Mouse (Mus musculus): ENCODE data around the gene Clec2d. TPM values are rescaled to one million over a fixed set of nuclear protein-coding genes. Genes with fewer than 3 reads are reported as not detected.

Gene Clec2d
- total and polyA plus RNA-seq, 3 experiments = 0.50 to 2.8 TPM; not detected in 1

DNA sequence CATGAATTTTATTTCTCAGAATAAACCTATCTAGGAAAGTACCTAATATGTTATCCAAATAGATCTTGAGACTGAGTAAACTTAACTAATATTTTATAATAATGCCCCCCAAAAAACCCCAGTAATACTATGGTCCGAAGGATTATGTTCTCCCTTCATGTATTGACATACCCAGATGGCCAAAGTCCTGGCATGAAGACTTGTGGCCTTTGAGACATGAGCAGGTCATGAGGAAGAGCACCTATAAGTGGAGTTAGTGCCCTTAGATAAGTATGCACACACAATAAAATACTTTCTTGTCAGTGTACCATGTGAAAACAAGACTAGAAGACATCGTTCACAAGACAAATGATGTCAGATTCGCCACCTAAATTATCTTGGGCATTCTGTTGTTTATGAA is 24.4 kb downstream of the Clec2d start:
- no peak for TF ChIP-seq CHD1 (IDR thresholded peaks at IDR 0.05; ENCODE audit: low read depth, low read length)
- no peak for TF ChIP-seq MEF2A (IDR thresholded peaks at IDR 0.05; ENCODE audit: extremely low read depth, insufficient replicate concordance, low read depth, low read length, poor library complexity, severe bottlenecking)
- TF ChIP-seq MYB (IDR thresholded peaks at IDR 0.05; ENCODE audit: low read depth, low read length) = no peak
- TF ChIP-seq MAZ (IDR thresholded peaks at IDR 0.05; ENCODE audit: low read depth, low read length) = no peak
- no peak for TF ChIP-seq ELF1 (IDR thresholded peaks at IDR 0.05; ENCODE audit: low read depth, low read length)
- no peak for DNase-seq (ENCODE audit: low read depth, low spot score)
- H3K27me3 ChIP-seq (ENCODE audit: control insufficient read depth in 1 of 2, insufficient read depth in 2 of 2, low read length in 2 of 2) = no peaks in the 10 kb centered on the region
- H3K36me3 ChIP-seq (ENCODE audit: control insufficient read depth in 1 of 2, insufficient read depth in 2 of 2, low read length in 2 of 2) = peaks cover 0 to 2% of the 10 kb centered on the region in 2 experiments; a peak in 2 of 4 replicates
- H3K79me2 ChIP-seq (ENCODE audit: control insufficient read depth, insufficient read depth, low read length, poor library complexity) = no peaks in the 10 kb centered on the region
- peaks cover 4% of the 10 kb centered on the region; the same call in 1 of the 2 replicates for H3K9me3 ChIP-seq (replicated peaks; ENCODE audit: insufficient read depth, low read length)
- H3K9ac ChIP-seq (ENCODE audit: control insufficient read depth, low read depth, low read length, poor library complexity, severe bottlenecking) = no peak overlapping the region
- H3K4me1 ChIP-seq (ENCODE audit: control insufficient read depth in 1 of 2, insufficient read depth in 2 of 2, low read length in 2 of 2) = no peaks in the 10 kb centered on the region; a peak in 1 of 4 replicates
- H3K27ac ChIP-seq (ENCODE audit: control insufficient read depth, low read depth, low read length) = no peak overlapping the region
- no peak overlapping the region for H3K4me3 ChIP-seq (ENCODE audit: control insufficient read depth in 1 of 2, insufficient read depth in 1 of 2, low read depth in 2 of 2, low read length in 2 of 2)

- no peaks in the 10 kb centered on the region for H3K9me3 ChIP-seq (replicated peaks; ENCODE audit: insufficient read depth, low read length)
- H3K27me3 ChIP-seq (ENCODE audit: control insufficient read depth in 1 of 2, insufficient read depth in 2 of 2, low read length in 2 of 2) = no peaks in the 10 kb centered on the region
- H3K9ac ChIP-seq (ENCODE audit: control insufficient read depth, low read depth, low read length, poor library complexity, severe bottlenecking) = no peak overlapping the region
- TF ChIP-seq ZNF384 (IDR thresholded peaks at IDR 0.05; ENCODE audit: low read depth, low read length) (no peak), MAFK (IDR thresholded peaks at IDR 0.05; ENCODE audit: borderline replicate concordance, low read depth, low read length) (no peak), NELFE (IDR thresholded peaks at IDR 0.05; ENCODE audit: low read depth, low read length) (peak; percentile 23; the same call in 1 of the 2 replicates), HCFC1 (IDR thresholded peaks at IDR 0.05; ENCODE audit: low read depth, low read length) (no peak), MYC (IDR thresholded peaks at IDR 0.05; ENCODE audit: low read depth, low read length) (no peak), RCOR1 (IDR thresholded peaks at IDR 0.05; ENCODE audit: low read depth, low read length) (no peak), CHD2 (IDR thresholded peaks at IDR 0.05; ENCODE audit: low read length) (no peak)
- DNase-seq (ENCODE audit: low read depth, low spot score) = no peak
- H3K36me3 ChIP-seq (ENCODE audit: control insufficient read depth in 1 of 2, insufficient read depth in 2 of 2, low read length in 2 of 2) = peaks cover 0 to 25% of the 10 kb centered on the region in 2 experiments; a peak in 2 of 4 replicates
- no peak overlapping the region for H3K27ac ChIP-seq (ENCODE audit: control insufficient read depth, low read depth, low read length)
- no peaks in the 10 kb centered on the region for H3K79me2 ChIP-seq (ENCODE audit: control insufficient read depth, insufficient read depth, low read length, poor library complexity)
- no peak overlapping the region for H3K4me3 ChIP-seq (ENCODE audit: control insufficient read depth in 1 of 2, insufficient read depth in 1 of 2, low read depth in 2 of 2, low read length in 2 of 2)
- H3K4me1 ChIP-seq (ENCODE audit: control insufficient read depth in 1 of 2, insufficient read depth in 2 of 2, low read length in 2 of 2) = peaks cover 2 to 21% of the 10 kb centered on the region in 2 experiments; a peak in 2 of 4 replicates
Observed at GRCm38 (mm10) chr6:129208891-129209519, 28.6 kb downstream of the Clec2d start.

DNA sequence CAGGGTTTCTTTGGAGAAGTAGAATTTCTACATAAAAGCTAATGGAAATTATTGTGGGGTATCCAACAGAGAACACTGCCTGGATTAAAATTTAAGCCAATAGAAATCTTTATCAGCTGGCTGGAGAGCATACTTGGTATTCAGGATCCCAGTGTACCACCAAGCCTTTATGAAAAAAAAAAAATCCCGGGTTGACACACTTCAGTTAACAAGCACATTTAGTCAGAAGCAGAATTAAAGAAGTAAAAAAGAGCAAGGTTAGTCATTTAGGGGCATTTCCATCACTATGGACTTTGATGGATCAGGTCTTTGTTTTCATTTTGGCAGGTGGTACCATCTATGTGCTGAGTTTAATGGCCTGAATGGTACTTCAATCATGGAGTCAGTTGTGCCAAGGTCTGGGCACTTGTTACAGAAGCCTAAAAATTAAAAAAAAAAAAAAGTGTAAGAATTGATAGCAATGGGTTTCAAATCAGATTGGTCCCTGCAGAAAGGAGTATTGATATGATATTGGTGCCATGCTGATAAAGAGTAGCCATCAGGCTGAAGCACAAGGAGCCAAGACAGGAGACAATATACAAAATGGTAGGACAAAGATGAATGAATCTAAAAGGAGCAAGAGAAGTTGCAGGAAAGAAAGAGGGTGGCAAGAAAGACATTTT is 29.5 kb downstream of the Clec2d start:
- H3K79me2 ChIP-seq (ENCODE audit: control insufficient read depth, insufficient read depth, low read length, poor library complexity) = no peaks in the 10 kb centered on the region
- peaks cover 0 to 34% of the 10 kb centered on the region in 2 experiments; a peak in 2 of 4 replicates for H3K36me3 ChIP-seq (ENCODE audit: control insufficient read depth in 1 of 2, insufficient read depth in 2 of 2, low read length in 2 of 2)
- H3K9ac ChIP-seq (ENCODE audit: control insufficient read depth, low read depth, low read length, poor library complexity, severe bottlenecking) = no peak overlapping the region
- H3K27me3 ChIP-seq (ENCODE audit: control insufficient read depth in 1 of 2, insufficient read depth in 2 of 2, low read length in 2 of 2) = no peaks in the 10 kb centered on the region
- no peak overlapping the region for H3K4me3 ChIP-seq (ENCODE audit: control insufficient read depth in 1 of 2, insufficient read depth in 1 of 2, low read depth in 2 of 2, low read length in 2 of 2)
- peaks cover 7 to 28% of the 10 kb centered on the region in 2 experiments for H3K4me1 ChIP-seq (ENCODE audit: control insufficient read depth in 1 of 2, insufficient read depth in 2 of 2, low read length in 2 of 2)
- DNase-seq (ENCODE audit: low read depth, low spot score) = no peak
- H3K9me3 ChIP-seq (replicated peaks; ENCODE audit: insufficient read depth, low read length) = no peaks in the 10 kb centered on the region
- TF ChIP-seq POLR2A (IDR thresholded peaks at IDR 0.05; ENCODE audit: control insufficient read depth in 1 of 2, insufficient read depth in 1 of 2, low read depth in 1 of 2, low read length in 2 of 2, poor library complexity in 1 of 2) = no peak
- TF ChIP-seq MYB (IDR thresholded peaks at IDR 0.05; ENCODE audit: low read depth, low read length) = no peak
- TF ChIP-seq TCF12 (IDR thresholded peaks at IDR 0.05; ENCODE audit: low read depth, low read length) = 0 out of 2 replicates have a peak, but pooled peaks have one; percentile 5
- H3K27ac ChIP-seq (ENCODE audit: control insufficient read depth, low read depth, low read length) = peak overlapping the region; percentile 64
